Mouse (Mus musculus) adrenal gland, adult 18-20 months (tissue): ENCODE data around the gene Cavin3. TPM values are rescaled to one million over a fixed set of nuclear protein-coding genes. Genes with fewer than 3 reads are reported as not detected.

ENCODE experiments used
- total RNA-seq, 2 experiments: library from RNA; stranded (reverse); gene quantifications; 1 replicate in 1 of 2; 2 replicates in 1 of 2; pipeline ENCODE4 v1.2.3; 2021

Cavin3 gene
- total RNA-seq, 2 experiments from 2014 or later: 53.5 to 63.7 TPM

Other genes with a start within 250 kb of the Cavin3 start
- gene Olfr688, start 194.2 kb downstream of the Cavin3 start, total RNA-seq: not detected
- not detected for gene Olfr689, start 171.1 kb downstream of the Cavin3 start, total RNA-seq
- not detected for gene Olfr690, start 148.2 kb downstream of the Cavin3 start, total RNA-seq
- not detected for gene Olfr691, start 140.0 kb downstream of the Cavin3 start, total RNA-seq
- gene Olfr692, start 114.1 kb downstream of the Cavin3 start, total RNA-seq: not detected
- not detected for gene Gm5901, start 107.3 kb downstream of the Cavin3 start, total RNA-seq
- gene Fam160a2, start 82.2 kb downstream of the Cavin3 start, total RNA-seq: 10 to 100 TPM; 25.6 to 26.9 TPM
- not detected for gene Cnga4, start 77.7 kb downstream of the Cavin3 start, total RNA-seq
- not detected for gene Cckbr, start 56.6 kb downstream of the Cavin3 start, total RNA-seq
- 10 to 100 TPM; 50.3 to 54.5 TPM for gene Smpd1, start 72.1 kb upstream of the Cavin3 start, total RNA-seq
- 10 to 100 TPM; 14.3 to 15.7 TPM for gene Apbb1, start 99.4 kb upstream of the Cavin3 start, total RNA-seq
- under 1 TPM; 0.38 to 0.66 TPM for gene Hpx, start 117.8 kb upstream of the Cavin3 start, total RNA-seq
- 10 to 100 TPM; 25.0 to 31.6 TPM for gene Trim3, start 151.3 kb upstream of the Cavin3 start, total RNA-seq
- gene Timm10b, start 157.8 kb upstream of the Cavin3 start, total RNA-seq: 10 to 100 TPM; 83.2 to 98.0 TPM
- gene Arfip2, start 158.1 kb upstream of the Cavin3 start, total RNA-seq: 10 to 100 TPM; 54.7 to 57.4 TPM
- 1 to 10 TPM; 5.1 to 7.2 TPM for gene Gm45799, start 158.3 kb upstream of the Cavin3 start, total RNA-seq
- gene Dnhd1, start 168.5 kb upstream of the Cavin3 start, total RNA-seq: 1 to 10 TPM; 2.3 to 2.9 TPM